ENCODE assay signal across 9 mouse cellular contexts in genomic region chr2:26847706-26848105, GRCm38 (mm10). TPM values are rescaled to one million over a fixed set of nuclear protein-coding genes. Genes with fewer than 3 reads are reported as not detected.
DNase-seq lines count a peak whose midpoint lies in the region; ATAC-seq and TF ChIP-seq lines count a peak whose summit lies in the region.
"Had no signal": no experiment of that assay in that cellular context is flagged by ENCODE, and none has a peak within 500 bp of the region (broad histone marks: within the 10 kb centered on the region; RNA-seq: fewer than 3 reads in every experiment).

No protein-coding gene starts in this region.

- no peaks in the 10 kb centered on the region for H3K27me3 ChIP-seq in spleen, adult 2 months (ENCODE audit: control insufficient read depth, insufficient read depth, low read length)

- H3K27ac ChIP-seq in gastrocnemius, adult 2 months: no peak overlapping the region
- no peak overlapping the region for H3K27ac ChIP-seq in spleen, adult 2 months (ENCODE audit: insufficient read depth, low read length)

- peak; percentile 56 for TF ChIP-seq CTCF in gastrocnemius, adult 2 months (IDR thresholded peaks at IDR 0.05)
- TF ChIP-seq CTCF in spleen, adult 2 months (IDR thresholded peaks at IDR 0.05; ENCODE audit: extremely low read depth, insufficient read depth, insufficient read length, insufficient replicate concordance): peak; percentile 12; the same call in 1 of the 2 replicates

- no peak overlapping the region for H3K4me3 ChIP-seq in gastrocnemius, adult 2 months
- no peak overlapping the region for H3K4me3 ChIP-seq in spleen, adult 2 months (ENCODE audit: extremely low read depth, insufficient read depth, insufficient read length)

- no peaks in the 10 kb centered on the region for H3K4me1 ChIP-seq in spleen, adult 2 months (ENCODE audit: control insufficient read depth, insufficient read depth, insufficient read length)

- intact Hi-C loops in gastrocnemius, adult 2 months (cut with DNase I): no loop called here
- intact Hi-C loops in gastrocnemius, postnatal 36 days (cut with DNase I): loop anchor here (5.0 kb wide), 1 partner anchor 190 kb away; no protein-coding TSS in a partner anchor

- no peak for TF ChIP-seq POLR2A in spleen, adult 2 months (IDR thresholded peaks at IDR 0.05; ENCODE audit: low read depth, low read length)

- DNase-seq in gastrocnemius, adult 2 months: no peak
- DNase-seq in gastrocnemius, postnatal 36 days: no peak
- DNase-seq in spleen, adult 2 months (ENCODE audit: low read depth in 1 of 2, low spot score in 2 of 2): no peak
- no peak for DNase-seq in spleen, postnatal 14 days (ENCODE audit: low spot score in 2 of 2)
- peak; percentile 3 for DNase-seq in cerebellum, adult 9-11 months
- DNase-seq in layer of hippocampus, adult 18-20 months (ENCODE audit: low spot score in 2 of 2): peak; percentile 2 to 39
- DNase-seq in retina, postnatal 7 days (ENCODE audit: low read depth, low spot score): peak; percentile 31

- no peak for ATAC-seq in activated CD4-positive, CD25-positive, alpha-beta regulatory T cell, adult 4 months

- H3K36me3 ChIP-seq in spleen, adult 2 months (ENCODE audit: control insufficient read depth, insufficient read depth, low read length): no peaks in the 10 kb centered on the region

- WGBS in spleen, adult 2 months: 43% methylated on average over 2 of the region's 2 CpGs

RNA-seq across cellular contexts. Expression of gene Abo, which starts 17.1 kb away (rescaled TPM):
- not detected for total RNA-seq in gastrocnemius, adult 2 months (2021)
- not detected for total RNA-seq in gastrocnemius, postnatal 36 days (2021)
- not detected in 2 replicates for polyA plus RNA-seq in spleen, adult 2 months (2012; rRNA removed)
- not detected for total RNA-seq in layer of hippocampus, adult 18-20 months (2021)
- not detected for polyA plus RNA-seq in activated CD4-positive, CD25-positive, alpha-beta regulatory T cell, adult 4 months (2017; shearing (Covaris generic))
- total RNA-seq: left cerebral cortex, postnatal 25 days had no signal

RNA-seq across cellular contexts. Expression of gene Surf6, which starts 55.0 kb away (rescaled TPM):
- 10 to 100 TPM; 13.0 to 13.1 TPM for total RNA-seq in gastrocnemius, adult 2 months (2021)
- total RNA-seq in gastrocnemius, postnatal 36 days (2021): 10 to 100 TPM in 1 of 2 experiments, 1 to 10 TPM in 1; 9.1 to 11.1 TPM
- polyA plus RNA-seq in spleen, adult 2 months (2012; rRNA removed): 11.4 and 11.7 TPM in 2 replicates
- total RNA-seq in layer of hippocampus, adult 18-20 months (2021): 10 to 100 TPM; 26.4 to 29.0 TPM
- 10 to 100 TPM; 17.5 to 25.5 TPM for polyA plus RNA-seq in activated CD4-positive, CD25-positive, alpha-beta regulatory T cell, adult 4 months (2017; shearing (Covaris generic))

Comparison
In these comparisons a context has a peak if more than half of its experiments do, and no peak if none do; other contexts are left out.
1. DNase-seq: peak in cerebellum, adult 9-11 months (single experiment), layer of hippocampus, adult 18-20 months (2 of 2) and retina, postnatal 7 days (single experiment); none in gastrocnemius, adult 2 months (single experiment), gastrocnemius, postnatal 36 days (0 of 2), spleen, adult 2 months (0 of 2) and spleen, postnatal 14 days (0 of 2).